Mouse (Mus musculus) T-helper 17 cell (primary cell): Measurements from ENCODE around the gene Emb.

ENCODE experiments used
- in situ Hi-C, 2 experiments: fragments of 300-600 bp; cut with MboI, MseI; formaldehyde crosslinking; loops; 1 replicate in 1 of 2; 2 replicates in 1 of 2; pipeline ENCODE4 v1.15.1; 2025; ENCODE audit warnings: high pct_unique_total_duplicates in 2 of 2

The Emb gene

DNA sequence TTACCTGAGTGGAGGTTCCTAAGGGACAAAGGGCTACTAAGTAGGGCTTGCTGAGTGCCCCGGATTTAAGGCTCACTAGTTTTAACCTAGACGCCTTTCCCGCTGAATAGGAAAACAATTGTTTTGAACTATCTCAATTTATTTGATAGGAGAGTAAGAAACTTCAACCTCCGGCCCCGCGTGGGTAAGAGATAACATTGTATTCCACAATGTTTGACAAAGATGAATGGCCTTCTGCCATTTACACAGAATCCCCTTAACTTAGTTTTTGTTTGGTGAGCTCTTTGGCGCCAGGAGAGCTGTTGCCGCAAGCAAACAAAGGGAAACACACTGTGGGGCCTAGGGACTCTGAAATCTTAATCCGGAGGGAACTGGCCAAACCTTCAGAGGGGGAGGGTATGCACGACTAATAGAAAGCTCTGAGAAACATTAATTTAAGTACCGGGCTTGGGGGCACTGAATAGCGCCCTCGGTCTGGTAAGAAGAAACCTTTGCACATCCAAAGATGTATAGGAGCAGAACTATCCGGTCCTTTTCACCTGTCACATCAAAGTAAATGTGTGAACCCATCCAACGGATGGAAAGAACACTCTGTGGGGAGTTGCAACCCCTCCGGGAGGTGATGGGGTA is 11.7 kb downstream of the Emb start:
- in situ Hi-C loops, result loop anchor here in 1 of 2 experiments (10.0 kb wide), 1 partner anchor 1165 kb away; the partner anchor contains the start of genes B430218F22Rik and Mrps30

DNA sequence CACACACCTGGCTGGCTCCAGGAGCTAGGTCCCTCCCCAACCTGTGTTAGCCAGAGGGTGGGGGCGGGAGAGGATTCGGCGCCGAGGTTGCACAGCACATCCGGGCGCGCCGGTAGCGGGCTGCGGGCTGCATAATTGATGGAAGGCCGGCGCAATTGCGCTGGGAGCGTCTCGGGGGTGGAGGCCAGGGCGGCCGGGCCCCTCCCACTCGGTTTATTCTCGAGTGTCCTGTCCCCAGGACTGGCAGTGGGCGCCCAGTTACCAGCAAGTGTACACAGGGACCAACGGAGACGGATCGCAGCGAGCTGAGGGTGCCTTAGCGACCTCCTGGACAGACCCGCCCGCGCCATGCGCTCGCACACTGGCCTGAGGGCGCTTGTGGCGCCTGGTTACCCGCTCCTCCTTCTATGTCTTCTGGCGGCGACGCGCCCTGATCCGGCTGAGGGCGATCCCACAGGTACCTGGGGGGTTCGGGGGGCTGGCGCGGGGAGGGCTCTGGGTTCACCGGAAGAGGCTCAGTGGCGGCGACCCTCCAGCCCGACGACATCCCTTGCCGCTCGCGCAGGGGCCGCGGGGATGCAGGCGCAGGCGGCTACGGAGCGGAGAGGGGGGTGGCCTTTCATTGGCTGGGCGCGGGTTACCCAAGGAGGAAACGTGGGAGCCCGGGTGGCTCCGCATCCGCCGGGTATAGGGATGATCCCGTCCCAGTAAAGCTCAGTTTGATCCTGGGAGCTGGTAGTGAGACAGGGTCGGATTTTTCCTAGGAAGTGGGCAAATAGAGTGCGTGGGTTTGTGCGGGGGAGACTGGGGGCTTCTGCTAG is 12.4 kb downstream of the Emb start, which contains the start of gene Gm17509:
TSS of gene Gm17509 (minus strand) at position 575 of the 821 bp plus-strand sequence.
- in situ Hi-C loops, result loop anchor here in 1 of 2 experiments (10.0 kb wide), 1 partner anchor 1164 kb away; the partner anchor contains the start of genes B430218F22Rik and Mrps30

DNA sequence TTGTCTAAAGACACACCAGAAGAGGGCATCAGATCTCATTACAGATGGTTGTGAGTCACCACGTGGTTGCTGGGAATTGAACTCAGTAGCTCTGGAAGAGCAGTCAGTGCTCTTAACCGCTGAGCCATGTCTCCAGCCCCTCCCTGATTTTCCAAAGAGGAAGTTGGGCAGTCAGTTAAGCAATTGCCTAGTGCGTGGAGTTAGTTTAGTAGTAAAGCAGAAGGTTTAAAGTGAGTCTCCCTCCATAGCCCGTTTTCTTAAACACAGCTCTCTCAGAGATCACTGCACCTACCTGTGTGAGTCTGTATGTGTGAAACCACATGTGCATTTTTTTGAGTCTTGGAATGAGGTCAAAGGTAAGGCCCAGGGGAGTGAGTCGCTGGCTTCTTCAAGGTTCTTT is 14.8 kb downstream of the Emb start:
- in situ Hi-C loops, result loop anchor here in 1 of 2 experiments (10.0 kb wide), 1 partner anchor 1162 kb away; the partner anchor contains the start of genes B430218F22Rik and Mrps30

DNA sequence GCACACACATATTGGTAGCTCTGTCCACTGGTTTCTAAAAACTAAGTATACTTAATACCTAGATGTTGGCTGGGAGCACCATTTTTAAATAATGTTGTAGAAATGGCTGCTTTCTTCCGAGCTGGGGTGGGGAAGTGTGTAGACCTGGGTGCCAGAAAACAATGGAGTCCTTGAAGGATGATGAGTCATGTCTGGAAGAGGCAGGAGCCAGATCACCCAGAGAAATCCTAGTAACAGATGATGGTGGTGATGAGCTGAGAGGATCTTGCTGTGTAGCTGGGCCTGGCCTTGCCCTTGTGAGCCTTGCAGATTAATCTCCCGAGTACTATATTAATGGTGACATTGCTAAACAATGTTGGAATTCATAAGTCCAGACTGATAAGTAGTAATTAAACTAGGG is 16.6 kb downstream of the Emb start:
- in situ Hi-C loops, result loop anchor here in 1 of 2 experiments (10.0 kb wide), 1 partner anchor 1160 kb away; the partner anchor contains the start of genes B430218F22Rik and Mrps30

DNA sequence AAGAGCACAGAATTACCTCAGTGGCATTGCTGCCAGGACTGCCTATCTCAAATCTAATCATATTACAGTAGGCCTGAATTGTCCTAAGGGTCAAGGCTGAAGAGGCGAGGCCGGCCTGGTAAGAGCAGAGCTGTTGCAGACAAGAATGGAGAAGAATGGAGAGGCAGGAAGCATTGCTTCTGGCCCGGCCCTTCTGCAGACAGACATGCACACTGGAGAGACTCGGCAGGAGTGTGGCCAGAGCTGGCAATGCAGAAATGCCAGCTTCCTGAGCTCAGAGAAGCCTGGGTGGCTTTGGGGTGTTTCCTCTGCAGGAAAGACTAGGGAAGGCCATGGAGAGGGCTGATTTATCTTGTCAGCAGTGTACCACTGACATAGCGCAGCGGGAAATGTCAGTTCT is 17.2 kb downstream of the Emb start:
- in situ Hi-C loops, result loop anchor here in 1 of 2 experiments (10.0 kb wide), 1 partner anchor 1159 kb away; the partner anchor contains the start of genes B430218F22Rik and Mrps30

DNA sequence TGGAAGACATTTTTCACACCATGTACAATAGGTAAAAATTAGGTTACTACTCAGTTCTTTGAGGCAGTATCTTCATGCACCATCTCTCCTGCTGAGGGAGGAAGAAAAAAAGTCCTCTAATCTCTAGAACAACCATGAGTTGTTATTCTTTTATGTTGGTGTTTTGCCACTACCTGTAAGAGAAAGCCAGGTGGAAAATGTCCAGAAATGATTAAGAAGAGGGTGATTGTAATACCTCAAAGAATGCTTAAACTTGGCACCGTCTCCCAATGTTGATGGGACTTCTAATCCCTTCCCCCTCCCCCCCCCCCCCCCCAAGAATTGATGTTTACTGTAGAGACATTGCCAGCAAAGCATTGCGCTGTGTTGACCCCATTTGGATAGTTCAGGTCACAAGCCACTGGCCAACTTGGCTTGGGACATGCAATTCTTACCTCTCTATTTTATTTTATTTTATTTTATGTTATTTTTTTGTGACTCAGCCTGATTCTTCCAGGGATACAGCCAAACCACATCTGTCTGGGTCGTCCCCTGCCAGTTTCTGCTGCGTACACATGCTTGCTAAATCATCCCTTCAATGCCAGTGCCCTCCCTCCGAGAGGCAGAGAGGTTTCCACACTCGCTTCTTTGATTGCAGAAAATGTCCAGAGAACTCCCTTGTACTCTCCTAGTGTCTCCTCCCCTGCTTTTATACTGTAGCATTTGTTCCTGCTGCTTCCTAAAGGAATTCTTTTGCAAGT is 22.2 kb downstream of the Emb start:
- in situ Hi-C loops, result no loop called here

DNA sequence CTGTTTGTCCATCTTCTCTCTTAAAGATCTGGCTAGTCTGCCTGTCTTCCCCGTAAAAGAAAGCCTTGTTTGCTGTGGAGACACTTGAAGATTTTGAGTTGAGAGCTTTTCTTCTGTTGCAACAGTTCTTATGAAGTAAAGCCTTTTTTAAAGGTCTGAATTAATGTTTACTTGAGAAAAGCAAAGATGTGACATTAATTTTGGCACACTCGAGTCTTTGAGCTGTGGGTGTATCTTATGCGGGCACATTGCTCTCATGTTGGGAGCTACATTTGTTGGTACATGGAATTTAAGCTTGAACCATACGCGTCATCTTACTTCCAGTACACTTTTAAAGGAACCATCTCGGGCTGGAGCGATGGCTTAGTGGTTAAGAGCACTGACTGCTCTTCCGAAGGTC is 25.5 kb downstream of the Emb start:
- in situ Hi-C loops, result no loop called here

DNA sequence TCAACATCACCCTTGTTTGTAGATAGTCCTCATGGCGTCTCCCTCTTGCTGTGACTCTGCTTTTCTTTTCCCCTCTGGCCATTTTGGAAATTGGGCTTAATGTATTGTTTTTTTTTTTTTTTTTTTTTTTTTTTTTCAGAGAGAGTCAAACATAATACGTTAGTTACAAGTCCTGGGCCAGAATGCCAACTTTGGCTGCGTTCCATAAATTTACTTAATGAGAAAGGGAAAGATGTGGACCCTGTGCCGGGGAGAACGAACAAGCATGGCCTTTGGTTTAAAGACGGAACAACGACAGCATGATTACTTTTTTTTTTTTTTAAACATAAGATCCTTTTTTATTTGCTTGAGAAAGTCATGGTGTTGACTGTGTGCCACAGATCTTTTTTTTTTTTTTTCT is 26.1 kb downstream of the Emb start:
- in situ Hi-C loops, result no loop called here

DNA sequence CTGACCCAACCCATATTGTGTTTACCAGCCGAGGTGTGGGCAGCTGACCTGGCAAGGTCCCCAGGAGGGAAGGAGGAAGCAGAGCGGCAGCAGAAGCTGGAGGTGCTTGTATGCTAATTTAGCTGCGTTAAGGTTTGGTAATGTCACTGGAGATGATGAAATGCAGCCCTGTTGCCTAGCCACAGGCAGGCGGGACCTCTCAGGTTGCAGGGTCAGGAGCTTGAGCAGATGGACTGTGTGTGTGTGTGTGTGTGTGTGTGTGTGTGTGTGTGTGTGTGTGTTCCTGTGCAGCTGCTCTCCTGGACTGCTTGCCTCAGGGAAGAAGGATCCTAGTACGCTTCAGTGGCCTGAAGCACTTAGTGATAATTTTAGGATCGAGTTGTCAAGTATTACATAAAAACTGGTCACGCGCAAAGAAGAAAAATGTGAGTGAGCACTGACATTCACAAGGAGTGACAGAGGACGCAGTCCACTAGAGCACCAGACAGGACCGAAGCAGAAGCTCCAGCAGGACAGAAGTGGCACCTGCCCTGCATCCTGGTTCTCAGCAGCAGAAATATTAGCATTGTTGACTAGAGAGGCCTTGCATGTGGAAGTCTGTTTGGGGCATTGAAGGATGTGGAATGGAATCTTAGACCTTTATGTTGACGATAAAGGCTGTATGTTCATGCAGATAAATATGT is 27.3 kb downstream of the Emb start:
- in situ Hi-C loops, result loop anchor here in 1 of 2 experiments (5.0 kb wide), 1 partner anchor 33 kb away; no protein-coding TSS in a partner anchor

DNA sequence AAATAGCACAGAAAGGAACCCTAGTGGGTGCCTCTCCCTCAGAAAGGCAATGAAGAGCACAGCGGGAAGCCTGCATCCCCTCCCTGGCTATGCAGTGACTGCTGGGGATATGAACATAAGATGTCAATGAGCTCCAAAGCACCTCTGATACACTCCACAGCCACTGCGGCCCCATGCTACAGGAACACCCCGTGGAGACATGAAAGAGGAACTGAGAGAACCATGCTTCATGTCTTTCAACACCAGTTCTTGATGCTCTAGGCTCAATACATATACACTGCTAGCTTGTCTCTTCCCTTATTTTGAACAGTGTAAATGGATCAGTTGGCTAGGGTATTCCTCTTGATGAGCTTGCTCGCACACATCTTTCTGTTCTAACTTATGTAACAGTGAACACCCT is 28.8 kb downstream of the Emb start:
- in situ Hi-C loops, result loop anchor here in 1 of 2 experiments (5.0 kb wide), 1 partner anchor 35 kb away; no protein-coding TSS in a partner anchor

DNA sequence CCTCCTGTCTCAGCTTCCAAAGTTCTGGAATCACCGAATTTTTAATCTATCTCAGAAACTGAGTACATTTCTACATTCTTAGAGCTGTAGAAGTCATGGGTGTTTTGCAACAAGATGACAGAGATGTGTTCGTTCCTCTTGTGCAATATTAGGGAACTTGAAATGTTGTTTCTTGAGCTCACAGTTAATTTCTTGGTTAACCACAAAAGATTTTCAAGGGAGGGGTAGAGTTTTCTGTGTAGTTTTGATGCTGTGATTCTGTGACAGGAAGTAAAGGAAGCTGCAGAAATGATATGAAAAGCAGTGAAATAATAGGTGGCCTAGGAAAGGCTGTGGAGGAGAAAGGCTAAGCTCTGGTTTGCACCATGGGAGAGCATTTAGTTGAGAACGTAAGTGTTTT is 33.7 kb downstream of the Emb start:
- in situ Hi-C loops, result loop anchor here in 1 of 2 experiments (5.0 kb wide), 1 partner anchor 40 kb away; no protein-coding TSS in a partner anchor

DNA sequence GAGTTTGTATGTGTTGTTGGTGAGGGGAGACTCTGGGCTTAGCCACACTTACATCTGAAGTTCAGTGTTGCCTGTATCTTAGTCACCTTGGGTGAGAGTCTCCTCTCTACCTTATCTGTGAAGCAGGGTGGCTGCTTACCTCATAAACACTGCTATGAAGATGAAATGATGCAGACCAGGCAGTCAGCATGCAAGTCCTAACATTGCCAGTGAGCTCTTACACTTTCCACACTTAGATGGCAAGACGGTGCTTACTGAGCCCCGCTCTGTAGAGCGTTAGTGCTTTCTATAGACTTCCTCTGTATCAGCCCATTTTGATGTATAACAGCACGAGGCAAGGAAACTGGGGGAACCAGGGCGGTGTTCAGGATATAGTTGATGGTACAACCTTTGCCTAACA is 34.3 kb downstream of the Emb start:
- in situ Hi-C loops, result loop anchor here in 1 of 2 experiments (5.0 kb wide), 1 partner anchor 40 kb away; no protein-coding TSS in a partner anchor

DNA sequence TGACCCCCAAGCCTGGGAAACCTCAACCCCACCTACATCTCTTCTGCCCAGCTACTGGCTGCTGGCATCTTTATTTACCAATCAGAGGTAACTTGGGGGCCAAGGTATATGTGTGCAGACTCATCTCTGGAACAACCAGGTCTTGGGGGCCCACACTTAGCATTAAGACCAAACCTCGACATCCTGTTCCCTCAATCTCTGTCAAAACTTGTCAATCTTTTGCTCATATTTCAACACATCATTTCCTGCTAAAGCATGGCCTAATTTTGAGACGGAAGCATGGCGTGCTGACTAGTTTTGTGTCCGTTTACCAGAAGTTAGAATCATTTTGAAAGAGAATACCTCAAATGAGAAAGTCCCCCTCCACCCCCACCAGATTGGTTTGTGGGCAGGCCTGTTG is 52.4 kb downstream of the Emb start:
- in situ Hi-C loops, result no loop called here

DNA sequence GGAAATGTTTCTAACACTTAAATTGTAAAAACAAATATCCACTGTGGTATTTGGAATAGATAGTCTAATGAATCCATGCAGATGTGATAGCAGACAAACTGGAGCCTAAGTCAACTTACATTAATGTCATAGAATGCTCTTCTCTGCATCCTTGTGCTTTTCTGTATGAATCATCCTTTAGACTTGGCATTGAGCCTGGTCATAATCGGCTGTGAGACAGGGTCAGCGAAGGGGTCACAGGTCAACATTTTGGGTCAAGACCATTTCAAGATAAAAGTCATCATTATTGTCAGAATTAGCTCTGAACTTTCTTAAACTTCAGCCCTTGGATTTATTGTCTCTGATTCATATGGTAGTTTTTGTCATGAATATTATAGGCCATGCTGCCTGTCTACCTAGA is 57.8 kb downstream of the Emb start:
- in situ Hi-C loops, result no loop called here

DNA sequence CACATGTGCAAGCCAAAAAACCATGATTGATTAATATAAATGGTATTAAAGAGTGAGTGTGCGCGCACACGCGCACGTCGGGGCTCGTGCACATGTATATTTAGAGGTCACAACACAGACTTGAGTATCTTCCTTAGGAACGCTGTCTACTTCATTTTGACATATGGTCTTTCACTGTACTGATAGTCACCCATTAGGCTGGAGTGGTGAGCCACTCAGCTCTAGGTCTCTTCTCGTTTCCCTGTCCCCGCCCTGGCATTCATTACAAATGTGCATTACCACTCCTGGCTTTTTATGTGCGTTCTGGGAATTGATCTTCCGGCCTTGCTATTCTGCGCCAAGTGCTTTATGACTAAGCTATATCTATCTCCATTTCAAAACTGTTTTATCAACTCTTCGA is 59.6 kb downstream of the Emb start:
- in situ Hi-C loops, result no loop called here

DNA sequence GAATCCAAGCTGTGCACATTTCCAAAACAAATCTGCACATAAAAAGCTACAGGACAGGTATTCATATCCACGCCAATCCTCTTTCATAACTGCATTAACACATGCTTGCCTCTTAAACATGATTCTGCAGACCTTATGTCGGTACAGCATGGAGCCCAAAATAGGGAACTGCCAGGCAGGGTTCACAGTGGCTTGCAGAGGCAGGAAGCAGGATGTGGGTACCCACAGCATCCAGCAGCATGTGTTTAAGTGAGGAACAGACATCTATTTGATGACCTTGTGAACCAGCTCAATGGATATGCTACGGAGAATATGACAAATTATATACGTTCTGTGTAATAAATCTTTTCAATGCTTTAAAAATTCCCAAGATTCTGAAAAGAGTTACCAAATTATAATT is 75.7 kb downstream of the Emb start:
- in situ Hi-C loops, result loop anchor here in 1 of 2 experiments (5.0 kb wide), 1 partner anchor 42 kb away; no protein-coding TSS in a partner anchor

DNA sequence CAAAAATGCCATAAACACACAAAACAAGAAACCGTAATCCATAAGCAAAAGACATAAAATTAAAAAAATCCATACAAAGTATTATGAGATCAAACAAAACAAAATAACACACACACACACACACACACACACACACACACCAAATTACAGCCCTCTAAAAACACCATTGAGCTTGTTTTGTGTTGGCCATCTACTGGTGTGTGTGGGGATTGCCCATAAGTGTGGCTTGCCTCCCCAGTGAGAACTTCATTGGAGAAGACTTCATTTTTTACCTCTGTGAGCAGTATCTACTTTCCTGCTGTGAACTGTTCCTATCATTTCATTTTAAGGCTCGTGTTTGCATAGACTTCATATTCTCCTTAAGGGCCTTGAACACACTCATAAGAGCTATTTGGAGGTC is 78.6 kb downstream of the Emb start:
- in situ Hi-C loops, result loop anchor here (5.0 kb wide), 1 partner anchor 85 kb away; no protein-coding TSS in a partner anchor

DNA sequence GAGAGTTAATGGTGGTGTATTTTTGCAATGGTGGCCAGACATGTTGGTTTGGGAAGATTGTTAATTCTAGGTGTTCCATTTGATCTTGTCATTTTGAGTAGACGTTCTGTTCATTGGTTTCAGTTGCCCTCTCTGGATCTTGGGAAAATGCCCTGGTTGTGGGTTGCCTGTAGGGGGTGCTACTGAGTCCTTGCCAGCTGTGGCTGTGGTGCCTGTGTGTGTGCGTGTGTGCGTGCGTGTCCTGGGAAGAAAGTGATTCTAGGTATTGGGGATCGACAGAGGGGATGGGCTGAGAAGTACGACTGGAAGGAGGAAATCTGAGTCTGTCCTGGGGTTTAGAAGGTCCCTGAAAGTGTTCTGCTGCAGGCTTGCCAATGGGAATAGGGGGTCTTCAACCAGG is 79.1 kb downstream of the Emb start:
- in situ Hi-C loops, result loop anchor here (5.0 kb wide), 1 partner anchor 85 kb away; no protein-coding TSS in a partner anchor

DNA sequence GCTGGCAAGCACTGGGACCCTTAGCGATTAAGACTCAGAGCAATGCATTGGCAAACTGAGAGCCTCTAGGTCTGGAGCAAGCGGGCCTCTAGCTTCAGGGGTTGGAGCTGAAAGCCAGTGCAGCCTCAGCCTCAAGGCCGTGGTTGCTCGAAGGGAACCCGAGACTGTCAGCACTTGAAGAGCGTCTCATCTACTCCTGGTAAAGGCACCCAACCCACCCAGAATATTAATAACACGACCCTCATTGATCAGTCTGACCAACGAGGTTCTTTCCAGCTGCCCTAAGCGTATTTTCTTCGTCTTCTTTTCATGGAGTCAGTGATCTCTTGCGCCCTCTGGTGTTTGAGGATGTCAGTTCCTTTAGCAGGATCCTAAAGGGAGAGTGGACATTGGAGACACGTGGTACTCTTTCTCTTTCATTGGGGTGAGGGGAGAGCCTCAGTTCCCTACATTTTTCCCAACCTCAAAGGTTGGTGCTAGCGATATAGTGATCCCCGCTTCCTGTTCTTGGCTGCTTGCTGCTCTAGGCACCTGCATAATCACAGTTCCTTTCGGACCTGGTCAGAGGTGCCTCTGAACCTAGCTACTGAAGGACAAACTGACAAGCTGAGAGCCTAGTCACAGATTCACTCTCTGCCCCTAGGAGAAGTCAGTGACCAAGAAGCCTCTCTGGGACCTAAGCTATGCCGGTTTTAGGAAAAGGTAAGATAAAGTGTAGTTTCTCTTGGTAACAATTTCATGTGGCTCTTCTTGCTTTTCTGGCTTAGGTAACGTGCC is 81.3 kb downstream of the Emb start:
- in situ Hi-C loops, result loop anchor here (5.0 kb wide), 1 partner anchor 87 kb away; no protein-coding TSS in a partner anchor
